Mouse (Mus musculus): ENCODE results near the gene Fth1.

DNA sequence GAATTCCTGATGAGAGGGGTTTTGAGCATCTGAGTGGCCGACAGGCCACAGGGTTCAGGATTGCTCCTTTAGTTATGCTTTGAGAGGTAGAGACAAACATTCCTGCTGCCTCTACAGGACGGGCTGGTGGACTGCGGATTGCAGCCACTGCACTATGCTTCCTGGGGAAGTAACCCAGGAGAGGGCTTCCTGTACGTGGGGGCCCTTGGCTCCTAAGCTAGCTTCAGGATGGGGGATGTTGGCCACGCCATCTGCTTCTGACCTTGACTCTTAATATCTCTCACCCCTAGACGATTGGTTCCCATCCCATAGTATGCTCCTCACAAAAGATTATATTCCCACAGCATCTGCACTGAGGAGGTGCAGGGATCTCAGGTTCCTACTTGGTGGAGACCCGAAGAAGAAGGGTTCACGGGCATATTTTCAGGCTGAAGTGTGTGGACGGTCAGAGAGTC, 42.9 kb downstream of the Fth1 start:
- TF ChIP-seq CTCF (IDR thresholded peaks at IDR 0.05; ENCODE audit: low read depth) (no peak), EP300 (IDR thresholded peaks at IDR 0.05; ENCODE audit: low read depth) (no peak)

Measured in liver, postnatal 0 days (tissue).